Mouse (Mus musculus) stomach, postnatal 0 days (tissue): ENCODE results near the gene Rrn3. TPM values are rescaled to one million over a fixed set of nuclear protein-coding genes. Genes with fewer than 3 reads are reported as not detected.

Experiments
- ATAC-seq: fragments of 200-750 bp; cut with Nextera tagmentation; 2 replicates; pipeline ENCODE4 v1.8.0; 2017; ENCODE audit not compliant: low FRiP score, low TSS enrichment
- DNase-seq: peaks from one replicate; pipeline ENCODE4 v3.0.0-alpha.2; 2016; ENCODE audit warnings: low spot score
- H3K27ac ChIP-seq: fragments of 300-500 bp; sonication (generic); replicated peaks from 2 replicates; pipeline ENCODE4 v1.5.1; 2014; ENCODE audit warnings: mild to moderate bottlenecking, control low read depth
- H3K27me3 ChIP-seq: fragments of 300-500 bp; sonication (generic); 2 replicates; pipeline ENCODE4 v1.6.1; 2014; ENCODE audit warnings: low read length; ENCODE audit not compliant: control insufficient read depth, insufficient read depth
- H3K36me3 ChIP-seq: fragments of 300-500 bp; sonication (generic); 2 replicates; pipeline ENCODE4 v1.6.1; 2014; ENCODE audit warnings: low read length, mixed read lengths; ENCODE audit not compliant: control insufficient read depth, insufficient read depth
- H3K4me1 ChIP-seq: fragments of 300-500 bp; sonication (generic); replicated peaks from 2 replicates; pipeline ENCODE4 v1.6.1; 2014; ENCODE audit warnings: antibody characterized with exemption; ENCODE audit not compliant: control insufficient read depth, insufficient read depth
- H3K4me2 ChIP-seq: fragments of 300-500 bp; sonication (generic); replicated peaks from 2 replicates; pipeline ENCODE4 v1.6.1; 2014; ENCODE audit warnings: low read depth, mild to moderate bottlenecking, control low read depth, moderate library complexity
- H3K4me3 ChIP-seq: fragments of 300-500 bp; sonication (generic); 2 replicates; pipeline ENCODE4 v1.5.1; 2014; ENCODE audit warnings: low read depth, low read length, control low read depth
- H3K9ac ChIP-seq: fragments of 300-500 bp; sonication (generic); 2 replicates; pipeline ENCODE4 v1.6.1; 2014; ENCODE audit warnings: mild to moderate bottlenecking, low read length, control low read depth, mixed read lengths
- H3K9me3 ChIP-seq: fragments of 300-500 bp; sonication (generic); 2 replicates; pipeline ENCODE4 v1.6.1; 2016; ENCODE audit warnings: low read length; ENCODE audit not compliant: control insufficient read depth
- CTCF ChIP-seq: IDR thresholded peaks from 2 replicates; pipeline ENCODE4 v1.5.1; 2016; ENCODE audit warnings: antibody characterized with exemption, low read depth, mild to moderate bottlenecking, moderate library complexity
- EP300 ChIP-seq: optimal IDR thresholded peaks from 2 replicates; pipeline ENCODE3; 2016; ENCODE audit warnings: antibody characterized with exemption
- WGBS: fragments of 180-500 bp; shearing (Covaris S2); extraction: QIAGEN DNeasy Blood & Tissue Kit; methylation state at CpG from one replicate; pipeline ENCODE4 v1.1.7; 2014; 5-methylcytosine and 5-hydroxymethylcytosine counted together
- polyA plus RNA-seq: library from polyadenylated mRNA; unstranded; fragments of >200 nt; fragmentation: Nextera tagmentation; extraction: Ambion mirVana; gene quantifications from 2 replicates; pipeline ENCODE4 v1.2.1, GENCODE M21; 2015

The Rrn3 gene
- polyA plus RNA-seq, 1 experiment from 2014 or later: 34.5 TPM

DNA sequence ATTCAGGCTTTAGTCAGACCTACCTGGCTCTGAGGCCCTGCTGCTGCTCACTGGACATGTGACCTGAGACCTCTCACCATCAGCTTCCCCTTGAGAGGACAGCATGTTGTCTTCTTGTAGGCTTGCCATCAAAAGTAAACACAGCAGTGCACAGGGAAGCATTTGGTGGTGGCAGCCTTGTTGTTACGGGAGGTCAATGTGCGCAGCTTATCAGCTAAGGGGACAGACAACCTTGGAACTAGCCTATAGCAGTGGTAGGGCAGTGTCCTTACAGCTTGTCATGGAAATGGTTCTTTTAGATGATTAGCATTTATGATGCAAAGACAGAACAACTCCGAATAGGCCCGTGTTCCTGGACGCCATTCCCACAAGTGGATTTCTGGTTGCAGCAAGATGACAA lies 53.9 kb downstream of the Rrn3 start:
- WGBS: 93% methylated on average over 5 of the region's 5 CpGs
- no peaks in the 10 kb centered on the region for H3K9me3 ChIP-seq
- H3K4me2 ChIP-seq: no peak overlapping the region
- no peaks in the 10 kb centered on the region for H3K27me3 ChIP-seq
- no peak overlapping the region for H3K4me3 ChIP-seq
- H3K27ac ChIP-seq: no peak overlapping the region
- ATAC-seq: no peak
- H3K9ac ChIP-seq: no peak overlapping the region
- H3K36me3 ChIP-seq: peaks cover 44% of the 10 kb centered on the region
- no peak for DNase-seq
- no peak for TF ChIP-seq EP300
- no peak for TF ChIP-seq CTCF
- H3K4me1 ChIP-seq: no peaks in the 10 kb centered on the region

DNA sequence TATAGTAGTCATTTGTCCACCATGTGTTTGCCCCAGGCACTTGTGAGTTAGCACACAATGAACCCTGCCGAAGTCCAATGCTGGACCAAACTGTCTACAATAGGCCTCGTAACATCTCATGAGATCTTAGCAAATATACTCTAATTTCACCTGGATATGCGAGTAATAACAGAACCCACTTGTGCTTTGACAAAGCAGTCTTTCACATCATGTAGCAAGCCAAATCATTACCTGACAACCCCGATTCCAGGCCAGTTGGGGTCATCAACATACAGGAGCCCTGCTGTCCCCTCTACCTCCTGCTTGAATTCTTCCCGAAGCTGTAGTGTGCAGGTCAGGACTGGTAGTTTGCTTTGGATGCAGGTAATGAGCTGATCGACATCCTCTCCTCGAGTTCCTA lies 59.5 kb downstream of the Rrn3 start:
- no peak for ATAC-seq

DNA sequence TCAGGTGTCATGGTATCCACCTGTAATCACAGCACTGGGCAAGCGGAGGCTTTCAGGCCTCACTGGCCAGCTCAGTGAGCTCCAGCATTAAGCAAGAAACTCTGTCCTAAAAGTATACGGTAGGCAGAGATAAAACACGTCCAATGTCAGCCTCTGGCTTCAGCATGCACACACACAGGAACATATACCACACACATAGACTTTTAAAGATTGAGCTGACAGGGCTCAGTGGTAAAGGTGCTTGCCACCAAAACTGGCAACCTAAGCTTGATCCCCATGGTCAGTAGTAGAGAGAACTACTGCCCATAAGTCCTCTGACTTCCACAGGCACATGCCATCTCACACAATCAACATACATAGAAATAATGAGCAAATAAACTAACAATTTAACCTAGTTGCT lies 60.4 kb downstream of the Rrn3 start:
- H3K9me3 ChIP-seq: no peaks in the 10 kb centered on the region
- WGBS: 86% methylated on average over 3 of the region's 3 CpGs
- peaks cover 28% of the 10 kb centered on the region for H3K36me3 ChIP-seq
- no peak overlapping the region for H3K4me3 ChIP-seq
- no peak for DNase-seq
- no peaks in the 10 kb centered on the region for H3K27me3 ChIP-seq
- H3K9ac ChIP-seq: no peak overlapping the region
- no peaks in the 10 kb centered on the region for H3K4me1 ChIP-seq
- H3K4me2 ChIP-seq: no peak overlapping the region
- ATAC-seq: no peak
- TF ChIP-seq EP300: no peak
- TF ChIP-seq CTCF: no peak
- H3K27ac ChIP-seq: no peak overlapping the region

More for the DNA sequence above, 59.5 kb downstream of the Rrn3 start:
- TF ChIP-seq CTCF: no peak
- no peak for TF ChIP-seq EP300
- no peaks in the 10 kb centered on the region for H3K9me3 ChIP-seq
- H3K27ac ChIP-seq: no peak overlapping the region
- no peak overlapping the region for H3K4me2 ChIP-seq
- WGBS: 88% methylated on average over 7 of the region's 7 CpGs
- no peaks in the 10 kb centered on the region for H3K4me1 ChIP-seq
- H3K4me3 ChIP-seq: no peak overlapping the region
- H3K36me3 ChIP-seq: peaks cover 28% of the 10 kb centered on the region
- no peak overlapping the region for H3K9ac ChIP-seq
- H3K27me3 ChIP-seq: no peaks in the 10 kb centered on the region
- no peak for DNase-seq

DNA sequence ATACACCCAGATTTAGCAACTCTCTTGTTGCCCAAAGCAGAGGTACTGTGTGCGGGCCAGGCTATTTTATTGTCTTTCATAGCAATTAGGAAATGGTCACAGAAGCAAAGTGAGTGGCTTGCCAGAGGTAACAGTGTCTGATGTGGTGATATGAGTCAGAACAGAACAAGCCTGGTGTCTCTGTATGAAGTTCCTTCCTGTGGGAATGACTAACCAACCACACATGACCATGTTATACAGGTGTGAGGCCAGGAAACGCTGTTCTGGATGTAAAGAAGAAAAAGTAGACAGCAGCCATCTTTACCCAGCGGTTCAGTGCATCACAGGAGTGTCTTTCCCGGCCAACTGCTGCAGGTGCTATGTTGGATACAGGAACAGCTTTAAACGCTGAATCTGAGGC lies 64.5 kb downstream of the Rrn3 start:
- Histone ChIP-seq H3K27ac (no peak overlapping the region), H3K4me1 (no peaks in the 10 kb centered on the region), H3K9ac (no peak overlapping the region), H3K9me3 (no peaks in the 10 kb centered on the region), H3K4me2 (no peak overlapping the region), H3K4me3 (no peak overlapping the region), H3K36me3 (peaks cover 16% of the 10 kb centered on the region), H3K27me3 (no peaks in the 10 kb centered on the region)
- ATAC-seq: no peak
- no peak for DNase-seq
- TF ChIP-seq EP300 (no peak), CTCF (no peak)
- WGBS: 96% methylated on average over 5 of the region's 5 CpGs

DNA sequence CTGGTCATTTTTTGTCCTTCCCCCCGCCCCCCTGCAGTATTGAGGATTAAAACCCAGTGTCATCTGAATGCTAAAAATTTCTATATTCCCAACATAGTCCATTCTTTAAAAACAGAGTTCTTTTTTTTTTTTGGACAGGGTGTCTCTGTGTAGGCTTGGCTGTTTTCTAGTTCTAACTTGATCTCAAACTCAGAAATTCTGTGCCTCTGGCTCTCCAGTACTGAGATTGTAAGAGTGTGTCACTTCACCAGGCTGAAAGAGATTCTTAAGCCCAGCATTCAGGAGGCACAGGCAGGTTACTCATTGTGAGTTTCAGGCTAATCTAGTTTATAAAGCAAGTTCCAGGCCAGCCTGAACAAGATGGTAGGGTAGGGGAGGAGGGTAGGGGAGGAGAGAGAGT lies 66.2 kb downstream of the Rrn3 start:
- Histone ChIP-seq H3K4me1 (no peaks in the 10 kb centered on the region), H3K4me3 (no peak overlapping the region), H3K4me2 (no peak overlapping the region), H3K36me3 (peaks cover 14% of the 10 kb centered on the region), H3K9ac (no peak overlapping the region), H3K27ac (no peak overlapping the region), H3K27me3 (no peaks in the 10 kb centered on the region), H3K9me3 (no peaks in the 10 kb centered on the region)
- DNase-seq: no peak
- TF ChIP-seq CTCF (no peak), EP300 (no peak)
- 96% methylated on average over 1 of the region's 1 CpGs for WGBS
- no peak for ATAC-seq

DNA sequence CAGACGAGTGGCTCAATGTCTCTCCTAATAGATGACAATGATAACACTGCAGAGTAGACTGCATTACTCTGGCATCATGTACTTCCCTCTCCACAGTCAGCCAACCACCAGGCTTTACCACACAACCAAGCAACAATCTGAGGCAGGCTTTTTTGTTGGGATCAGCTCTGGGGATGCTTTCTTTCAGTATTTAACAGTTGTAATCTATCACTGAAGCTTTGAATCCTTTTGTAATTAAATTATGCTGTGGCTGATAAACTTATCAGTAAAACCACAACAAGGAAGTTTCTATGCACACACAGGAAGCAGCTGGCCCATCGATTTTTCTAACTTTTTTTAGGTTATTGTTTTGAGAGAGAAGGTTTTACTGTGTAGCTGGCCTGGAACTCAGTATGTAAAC lies 67.8 kb downstream of the Rrn3 start:
- H3K9me3 ChIP-seq: no peaks in the 10 kb centered on the region
- H3K4me2 ChIP-seq: no peak overlapping the region
- ATAC-seq (no peak), DNase-seq (no peak)
- H3K36me3 ChIP-seq: peaks cover 16% of the 10 kb centered on the region
- no peaks in the 10 kb centered on the region for H3K27me3 ChIP-seq
- no peak overlapping the region for H3K27ac ChIP-seq
- TF ChIP-seq EP300 (no peak), CTCF (no peak)
- no peak overlapping the region for H3K4me3 ChIP-seq
- H3K4me1 ChIP-seq: no peaks in the 10 kb centered on the region
- H3K9ac ChIP-seq: no peak overlapping the region
- WGBS: 49% methylated on average over 2 of the region's 2 CpGs
